Mouse (Mus musculus) cerebellum, postnatal 14 days (tissue): ENCODE results near the gene Lrrc9.

Experiments used
- DNase-seq, 2 experiments: peaks; one replicate each; pipeline ENCODE4 v3.0.0; 2021; ENCODE audit warnings: mixed read lengths in 2 of 2

The Lrrc9 gene

GRCm38 (mm10) chr12:72441839-72442576 is at the start of gene Lrrc9:
Gene Lrrc9 (plus strand): TSS chr12:72441866.
- DNase-seq, result peak; percentile 32 to 46

GRCm38 (mm10) chr12:72393046-72393805 is 48.4 kb upstream of the Lrrc9 start:
- no peak for DNase-seq

DNA sequence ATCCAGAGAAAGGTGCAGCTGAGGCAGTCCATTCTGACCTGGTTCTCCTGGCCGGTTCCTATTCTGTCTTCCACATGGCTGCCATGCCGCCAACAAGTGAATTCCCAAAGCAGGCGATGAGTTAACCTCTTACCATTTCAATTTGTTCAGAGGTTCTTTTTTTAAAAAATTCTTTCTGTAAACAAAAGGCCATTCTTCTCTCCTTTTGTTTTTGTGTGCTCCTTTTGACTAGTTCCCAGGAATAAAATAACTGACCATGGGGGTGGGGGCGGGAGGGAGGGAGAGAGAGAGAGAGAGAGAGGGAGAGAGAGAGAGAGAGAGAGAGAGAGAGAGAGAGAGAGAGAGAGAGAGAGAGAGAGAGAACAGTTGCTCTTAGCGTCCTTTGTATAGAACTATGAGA is 36.6 kb upstream of the Lrrc9 start:
- no peak for DNase-seq

GRCm38 (mm10) chr12:72407146-72407545 is 34.5 kb upstream of the Lrrc9 start:
- peak; percentile 54 to 56 for DNase-seq

GRCm38 (mm10) chr12:72407721-72408110 is 34.0 kb upstream of the Lrrc9 start:
- no peak for DNase-seq

GRCm38 (mm10) chr12:72408111-72408891 is 33.4 kb upstream of the Lrrc9 start:
- peak; percentile 77 to 81 for DNase-seq

DNA sequence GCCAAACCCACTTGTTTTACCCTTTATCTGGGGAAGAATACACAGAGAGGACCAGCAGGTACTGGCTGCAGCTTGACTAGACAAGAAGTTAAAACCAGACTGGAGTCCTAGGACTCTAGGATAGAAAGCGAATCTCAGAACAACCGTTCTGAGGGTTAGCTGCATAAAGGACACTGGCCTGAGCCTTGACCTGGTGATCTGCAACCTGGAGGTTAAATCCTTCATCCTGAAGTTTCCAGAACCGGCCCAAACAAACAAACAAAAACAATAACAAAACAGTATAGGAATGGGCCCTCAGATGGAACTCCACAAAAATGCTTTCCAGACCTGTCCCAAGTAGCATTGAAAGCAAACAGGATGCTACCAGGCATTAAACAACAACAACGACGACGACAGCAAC is 32.7 kb upstream of the Lrrc9 start, which contains the start of gene Rtn1:
Gene Rtn1 (minus strand): TSS at position 101 of the 400 bp plus-strand sequence.
- no peak for DNase-seq

DNA sequence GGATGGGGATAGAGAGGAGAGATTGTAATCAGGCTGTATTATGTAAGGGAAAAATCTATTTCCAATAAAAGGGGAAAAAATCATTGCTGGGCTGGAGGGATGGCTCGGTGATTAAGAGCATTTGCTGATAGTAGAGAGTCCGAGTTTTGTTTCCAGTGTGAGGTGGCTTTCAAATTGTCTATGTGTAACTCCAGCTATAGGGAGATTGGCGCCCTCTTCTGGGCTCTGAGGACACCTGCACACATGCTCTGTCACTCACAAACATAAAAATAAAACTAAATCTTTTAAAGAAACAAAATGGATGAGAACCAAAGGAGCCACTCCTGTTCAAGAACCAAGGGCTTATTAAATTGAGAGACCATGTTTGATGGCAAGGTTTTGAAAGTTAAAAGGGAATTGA is 23.9 kb upstream of the Lrrc9 start:
- DNase-seq, result peak; percentile 60 to 67

- DNase-seq, result no peak
These were observed 19.0 kb upstream of the Lrrc9 start for GRCm38 (mm10) chr12:72422681-72423080.

DNA sequence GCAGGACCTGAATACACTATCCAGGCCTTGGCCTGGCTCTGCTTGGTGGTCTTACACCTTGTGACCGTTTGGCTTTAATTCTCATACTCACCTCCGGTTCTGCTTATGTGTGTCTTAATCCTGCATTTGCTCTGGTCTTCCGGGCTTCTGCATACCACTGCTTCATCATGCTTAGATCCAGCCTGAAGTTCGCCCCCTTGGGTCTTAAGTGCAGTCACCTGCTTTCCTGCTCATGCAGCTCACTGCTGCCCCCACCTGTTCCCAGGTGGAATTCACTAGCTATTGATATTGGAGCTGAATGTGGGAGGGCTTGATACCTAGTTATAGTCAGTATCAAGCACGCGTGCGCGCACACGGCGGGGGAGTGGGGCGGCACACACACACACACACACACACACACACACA is 13.9 kb upstream of the Lrrc9 start:
- peak; percentile 92 to 94 for DNase-seq

- peak; percentile 24 to 43 for DNase-seq
These were observed 9.5 kb upstream of the Lrrc9 start for GRCm38 (mm10) chr12:72432209-72432608.

DNA sequence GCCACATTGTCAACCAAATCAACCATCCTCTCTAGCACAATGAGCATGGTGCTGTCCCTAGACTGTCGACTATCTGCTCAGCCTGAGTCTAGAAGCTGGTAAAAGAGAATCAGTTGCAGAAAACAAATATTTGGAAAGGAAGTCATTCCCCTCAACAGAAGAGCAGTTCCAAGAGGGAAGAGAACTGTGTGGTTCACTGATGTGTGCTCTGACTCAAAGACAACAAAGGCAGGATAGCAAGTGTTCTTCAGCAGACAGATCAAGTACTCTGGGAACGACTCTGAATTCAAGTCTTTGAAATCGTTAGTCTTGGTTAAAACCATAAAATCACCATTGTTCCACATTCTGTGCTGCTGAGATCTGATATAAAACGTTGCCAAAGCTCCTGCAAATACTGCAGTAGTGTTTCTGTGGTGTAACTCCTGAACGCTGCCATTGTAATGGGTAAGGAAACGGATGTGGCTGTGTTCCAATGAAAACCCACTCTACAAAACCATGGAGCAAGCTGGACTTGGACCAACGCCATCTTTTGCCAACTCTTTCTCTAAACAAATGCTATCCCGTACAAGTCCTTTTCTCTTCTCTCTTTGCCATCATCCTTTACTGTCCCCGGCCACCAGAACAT is 8.3 kb upstream of the Lrrc9 start:
- DNase-seq, result peak in 1 of 2 experiments; percentile 32

- peak; percentile 59 to 68 for DNase-seq
These were observed 3.9 kb upstream of the Lrrc9 start for GRCm38 (mm10) chr12:72437676-72438341.

DNA sequence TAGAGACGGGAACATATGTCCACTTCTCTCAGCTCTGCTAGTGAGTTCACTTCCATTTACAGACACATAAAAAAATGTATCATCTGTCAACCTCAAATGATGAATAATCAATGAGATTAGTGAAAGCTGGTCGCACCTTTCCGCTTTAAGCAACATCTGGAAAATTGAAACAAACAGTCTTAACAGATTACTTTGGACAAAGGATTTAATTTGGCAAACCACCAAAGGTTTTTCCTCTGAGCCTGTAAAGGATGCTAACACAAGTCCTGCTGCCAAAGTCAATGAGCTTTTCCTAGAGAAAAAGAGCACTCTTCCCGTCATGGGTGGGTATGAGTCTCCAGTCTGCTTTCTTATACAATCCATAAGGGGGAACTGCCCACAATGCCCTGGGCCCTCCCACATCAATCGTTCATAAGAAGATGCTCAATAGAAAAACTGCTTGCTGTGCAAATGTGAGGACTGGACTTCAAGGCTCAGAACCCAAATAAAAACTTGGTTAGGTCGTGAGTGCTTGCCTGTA is 2.6 kb upstream of the Lrrc9 start:
- no peak for DNase-seq

GRCm38 (mm10) chr12:72453941-72454340 is 12.3 kb downstream of the Lrrc9 start:
- DNase-seq, result no peak

GRCm38 (mm10) chr12:72461191-72461893 is 19.7 kb downstream of the Lrrc9 start:
- DNase-seq, result peak; percentile 39 to 62

- peak; percentile 86 for DNase-seq
These were observed 20.3 kb downstream of the Lrrc9 start for GRCm38 (mm10) chr12:72461894-72462530.

DNA sequence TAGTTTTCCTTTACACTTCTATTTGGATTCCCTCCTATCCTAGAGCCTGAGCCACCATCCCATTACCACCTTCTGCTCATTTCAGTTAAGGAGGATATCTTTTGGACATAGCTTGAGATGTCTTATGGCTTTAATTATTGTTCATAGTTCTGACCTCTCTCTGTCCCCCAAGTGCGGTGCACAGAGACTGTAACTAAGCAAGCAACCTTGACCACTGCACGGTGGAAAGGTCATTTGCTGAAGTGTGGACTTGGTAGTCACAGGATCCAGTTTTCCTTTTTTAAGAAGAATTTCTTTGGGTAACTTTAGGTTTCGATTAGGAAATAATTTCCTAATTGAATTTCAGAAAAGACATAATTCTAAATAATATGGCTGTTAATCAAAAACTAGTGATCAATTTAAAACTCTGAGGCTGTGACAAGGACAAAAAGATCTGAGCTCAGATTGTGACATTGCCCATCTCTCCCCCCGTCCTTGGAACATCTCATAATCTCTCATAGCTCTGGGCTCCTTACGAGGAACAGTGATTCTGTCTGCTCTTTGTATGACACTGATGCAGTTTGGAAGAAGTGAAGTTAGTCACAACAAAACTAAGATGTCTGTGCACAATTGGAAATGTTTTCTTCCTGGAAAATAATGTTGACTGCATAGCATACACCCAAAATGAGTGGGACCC is 24.3 kb downstream of the Lrrc9 start:
- no peak for DNase-seq

- peak in 1 of 2 experiments; percentile 5 for DNase-seq
These were observed 25.6 kb downstream of the Lrrc9 start for GRCm38 (mm10) chr12:72467269-72467668.

DNA sequence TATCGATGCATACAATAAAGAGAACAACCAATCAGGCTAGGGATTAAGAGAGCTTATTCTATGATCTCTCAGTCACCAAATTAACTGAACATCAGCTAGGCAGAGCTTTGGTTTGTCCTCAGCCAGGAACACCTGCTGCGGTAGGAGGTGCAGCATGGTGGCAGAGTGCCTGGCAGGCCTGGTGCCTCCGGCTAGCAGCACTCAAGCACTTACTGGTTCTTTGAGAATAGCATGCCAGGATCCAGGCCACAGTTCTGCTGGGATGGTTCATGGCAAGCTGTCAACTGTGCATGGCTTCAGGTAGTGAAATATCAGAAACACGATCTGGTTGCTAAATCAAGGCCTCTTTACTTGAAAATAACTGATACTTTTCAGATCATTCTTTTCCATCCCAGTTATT is 26.1 kb downstream of the Lrrc9 start:
- peak; percentile 85 to 89 for DNase-seq
